Mouse (Mus musculus) MN1 (cell line): ENCODE results near the gene H2-Ke6.

ENCODE experiments used
- DNase-seq: peaks from one replicate; pipeline ENCODE4 v3.0.0-alpha.2; 2016; ENCODE audit warnings: low spot score

Gene H2-Ke6

GRCm38 (mm10) chr17:34027656-34028223, at the start of gene H2-Ke6:
Gene H2-Ke6 (minus strand): TSS chr17:34028060.
- DNase-seq, result peak; percentile 86

GRCm38 (mm10) chr17:34077549-34077948, 49.7 kb upstream of the H2-Ke6 start:
- DNase-seq, result peak; percentile 88

- DNase-seq, result peak; percentile 70
Measured at GRCm38 (mm10) chr17:34075271-34075670, 47.4 kb upstream of the H2-Ke6 start.

- DNase-seq, result no peak
Measured at GRCm38 (mm10) chr17:34072091-34072490, 44.2 kb upstream of the H2-Ke6 start.

GRCm38 (mm10) chr17:34068864-34069263, 41.0 kb upstream of the H2-Ke6 start:
- DNase-seq, result no peak

DNA sequence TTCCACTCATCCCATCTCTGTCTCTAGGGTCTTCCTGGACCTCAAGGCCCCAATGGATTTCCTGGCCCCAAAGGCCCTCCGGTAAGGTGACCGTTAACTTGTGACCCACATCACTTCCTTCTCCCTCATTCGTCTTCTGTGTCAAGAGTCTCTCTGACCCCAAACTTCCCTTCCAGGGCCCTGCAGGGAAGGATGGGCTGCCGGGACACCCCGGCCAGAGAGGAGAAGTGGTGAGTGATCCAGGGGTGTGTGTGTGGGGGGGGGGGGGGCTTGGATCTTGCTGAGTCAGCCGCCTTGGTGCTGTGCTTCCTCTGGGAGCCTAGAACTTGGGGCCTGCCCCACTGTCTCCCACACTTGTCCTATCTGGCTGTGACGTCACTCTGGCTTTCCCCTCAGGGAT, 29.4 kb upstream of the H2-Ke6 start:
- DNase-seq, result no peak

DNA sequence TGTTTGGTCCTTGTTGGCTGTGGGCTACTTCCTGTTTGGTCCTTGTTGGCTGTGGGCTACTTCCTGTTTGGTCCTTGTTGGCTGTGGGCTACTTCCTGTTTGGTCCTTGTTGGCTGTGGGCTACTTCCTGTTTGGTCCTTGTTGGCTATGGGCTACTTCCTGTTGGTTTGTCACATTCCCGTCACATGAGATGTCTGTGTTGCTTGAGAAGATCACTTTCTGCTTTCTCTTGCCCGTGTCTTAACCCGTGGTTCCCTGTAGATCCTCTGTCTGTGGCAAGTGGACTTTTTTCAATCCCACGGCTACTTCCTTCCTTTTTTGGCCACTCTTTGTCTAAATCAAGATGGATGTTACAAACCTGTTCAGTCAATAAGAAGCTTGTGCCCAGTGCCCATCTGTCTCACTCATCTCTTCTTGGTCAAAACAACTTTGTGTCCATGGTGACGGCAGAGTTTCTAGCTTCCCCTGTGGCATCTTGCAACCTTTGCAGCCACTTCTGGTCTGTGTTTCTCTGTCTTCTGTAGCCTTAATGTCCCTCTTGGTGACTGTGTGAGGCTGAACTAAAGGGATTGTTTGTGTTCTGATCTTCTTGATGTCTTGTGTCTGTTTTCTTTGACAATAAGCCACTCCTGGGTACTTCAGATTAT, 19.7 kb upstream of the H2-Ke6 start:
- no peak for DNase-seq

- DNase-seq, result no peak
Measured at GRCm38 (mm10) chr17:34045941-34046340, 18.1 kb upstream of the H2-Ke6 start.

DNA sequence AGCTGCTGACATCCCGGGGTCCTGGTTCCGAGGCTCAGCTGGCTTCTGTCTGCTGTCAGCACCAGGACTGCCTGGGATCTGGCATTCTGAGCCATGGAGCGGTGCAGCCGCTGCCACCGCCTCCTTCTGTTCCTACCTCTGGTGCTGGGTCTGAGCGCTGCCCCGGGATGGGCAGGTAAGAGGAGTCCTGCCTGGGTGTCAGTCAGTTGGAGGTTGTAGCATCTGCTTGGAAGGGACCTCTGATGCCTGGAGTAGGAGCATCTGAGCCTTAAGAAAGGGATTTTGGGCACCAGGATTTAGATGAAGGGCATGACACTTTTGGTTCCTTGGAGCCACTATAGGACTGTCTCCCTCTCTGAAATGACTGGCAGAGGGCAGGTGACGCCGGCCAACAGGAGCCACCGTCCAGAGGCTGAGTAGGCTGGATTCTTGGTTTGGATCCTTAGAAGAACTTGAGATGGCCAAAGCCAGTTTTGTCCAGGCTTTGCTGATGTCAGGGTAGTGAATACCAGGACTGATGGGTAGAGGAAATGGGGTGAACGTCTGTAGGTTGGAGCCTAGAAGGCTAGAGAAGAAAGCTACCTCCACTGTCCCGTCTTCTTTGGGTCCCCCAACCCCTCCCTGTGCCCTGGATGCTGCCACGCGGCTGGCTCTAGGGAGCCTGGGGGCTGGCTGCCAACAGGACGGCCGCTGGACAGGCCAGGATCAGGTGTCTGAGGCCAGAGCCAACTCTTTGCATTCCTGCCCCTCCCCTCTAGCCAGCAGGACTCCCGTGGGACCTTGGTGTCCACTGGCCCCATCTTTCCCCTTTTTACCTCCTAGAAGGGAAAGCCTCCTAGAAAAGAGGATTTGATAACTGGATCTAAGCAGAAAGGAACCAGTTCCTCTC, 11.9 kb upstream of the H2-Ke6 start:
- DNase-seq, result peak; percentile 82

GRCm38 (mm10) chr17:34038878-34039561, 11.2 kb upstream of the H2-Ke6 start, which contains the start of gene Col11a2:
Gene Col11a2 (plus strand): TSS chr17:34039437.
- no peak for DNase-seq

GRCm38 (mm10) chr17:34038440-34038839, 10.6 kb upstream of the H2-Ke6 start:
- DNase-seq, result no peak

DNA sequence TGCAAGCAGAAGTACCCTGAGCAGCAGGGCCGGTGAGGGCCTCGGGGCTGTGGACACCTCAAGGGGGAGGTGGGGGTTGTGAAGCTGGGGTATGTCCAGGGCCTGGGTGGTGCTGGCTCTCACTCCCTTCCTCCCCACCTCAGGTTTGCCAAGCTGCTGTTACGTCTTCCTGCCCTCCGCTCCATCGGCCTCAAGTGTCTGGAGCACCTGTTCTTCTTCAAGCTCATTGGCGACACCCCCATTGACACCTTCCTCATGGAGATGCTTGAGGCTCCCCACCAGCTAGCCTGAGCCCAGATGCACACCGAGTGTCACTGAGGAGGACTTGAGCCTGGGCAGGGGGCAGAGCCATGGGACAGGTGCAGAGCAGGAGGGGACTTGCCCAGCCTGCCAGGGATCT, 9.4 kb upstream of the H2-Ke6 start:
- DNase-seq, result no peak

DNA sequence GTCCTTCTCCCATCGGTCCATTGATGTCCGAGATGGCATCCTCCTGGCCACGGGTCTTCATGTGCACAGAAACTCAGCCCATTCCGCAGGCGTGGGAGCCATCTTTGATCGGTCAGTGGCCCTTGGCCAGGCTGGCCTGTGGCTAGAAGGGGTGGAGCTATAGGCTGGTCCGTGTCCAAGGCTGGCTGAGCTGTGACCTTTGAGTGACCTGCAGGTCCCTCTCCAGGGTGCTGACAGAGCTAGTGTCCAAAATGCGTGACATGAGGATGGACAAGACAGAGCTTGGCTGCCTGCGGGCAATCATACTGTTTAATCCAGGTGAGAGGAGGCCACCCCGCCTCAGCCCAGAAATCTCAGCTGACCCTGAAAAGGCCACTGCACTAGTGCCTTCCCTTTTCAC, 8.8 kb upstream of the H2-Ke6 start:
- DNase-seq, result no peak

GRCm38 (mm10) chr17:34035517-34035916, 7.7 kb upstream of the H2-Ke6 start:
- DNase-seq, result no peak

DNA sequence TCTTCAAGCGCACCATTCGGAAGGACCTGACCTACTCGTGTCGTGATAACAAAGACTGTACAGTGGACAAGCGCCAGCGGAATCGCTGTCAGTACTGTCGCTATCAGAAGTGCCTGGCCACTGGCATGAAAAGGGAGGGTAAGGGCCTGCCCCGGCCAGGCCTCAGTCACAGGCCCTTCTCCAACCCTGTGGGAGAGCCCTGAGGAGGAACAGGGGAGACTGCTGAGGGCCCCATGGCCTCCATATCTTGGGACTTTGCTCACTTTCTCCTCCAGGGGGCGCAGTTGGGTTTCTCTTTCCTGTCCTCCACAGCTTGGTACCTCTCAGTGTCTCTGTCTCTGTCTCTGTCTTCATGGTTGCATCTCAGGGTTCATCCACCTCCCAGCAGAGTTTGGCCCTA, 6.2 kb upstream of the H2-Ke6 start:
- peak; percentile 73 for DNase-seq

- no peak for DNase-seq
Measured at GRCm38 (mm10) chr17:34033441-34033840, 5.6 kb upstream of the H2-Ke6 start.

- DNase-seq, result no peak
Measured at GRCm38 (mm10) chr17:34032806-34033205, 4.9 kb upstream of the H2-Ke6 start.

GRCm38 (mm10) chr17:34032174-34032632, 4.3 kb upstream of the H2-Ke6 start:
- peak; percentile 84 for DNase-seq

DNA sequence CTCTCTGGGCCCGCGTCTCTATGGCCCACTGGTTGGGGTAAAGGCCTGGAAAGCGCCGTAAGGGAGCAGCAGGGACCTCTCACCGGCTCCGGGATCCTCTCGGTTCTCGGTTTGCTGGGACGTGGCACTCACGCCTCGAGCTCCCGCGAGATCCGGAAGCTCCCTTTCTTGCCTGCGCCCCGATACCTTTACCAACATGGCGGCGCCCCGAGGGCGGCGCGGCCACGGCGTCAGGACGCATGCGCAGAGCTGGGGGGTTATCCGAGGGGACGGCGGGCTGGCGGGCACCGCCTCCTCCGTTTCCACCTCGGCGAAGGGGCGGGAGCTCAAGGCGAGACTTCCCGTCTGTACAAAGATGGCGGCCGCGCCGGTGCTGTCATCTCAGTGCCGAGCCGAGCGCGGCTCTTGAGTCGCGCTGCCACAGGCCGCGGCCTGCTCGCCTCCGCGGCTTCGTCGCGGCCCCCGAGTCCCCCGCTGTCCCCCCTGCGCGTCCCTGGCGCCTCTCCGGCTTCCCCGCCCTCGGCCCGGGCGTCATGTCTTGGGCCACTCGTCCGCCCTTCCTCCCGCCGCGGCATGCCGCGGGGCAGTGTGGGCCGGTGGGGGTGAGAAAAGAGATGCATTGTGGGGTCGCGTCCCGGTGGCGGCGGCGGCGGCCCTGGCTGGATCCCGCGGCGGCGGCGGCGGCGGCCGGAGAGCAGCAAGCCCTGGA, 3.8 kb upstream of the H2-Ke6 start, which contains the start of the genes Slc39a7 and Rxrb:
Gene Slc39a7, minus strand, starts transcription at position 218 of the 709 bp plus-strand sequence.
Gene Rxrb, plus strand, starts transcription at position 348 of the 709 bp plus-strand sequence.
- peak; percentile 99 for DNase-seq

DNA sequence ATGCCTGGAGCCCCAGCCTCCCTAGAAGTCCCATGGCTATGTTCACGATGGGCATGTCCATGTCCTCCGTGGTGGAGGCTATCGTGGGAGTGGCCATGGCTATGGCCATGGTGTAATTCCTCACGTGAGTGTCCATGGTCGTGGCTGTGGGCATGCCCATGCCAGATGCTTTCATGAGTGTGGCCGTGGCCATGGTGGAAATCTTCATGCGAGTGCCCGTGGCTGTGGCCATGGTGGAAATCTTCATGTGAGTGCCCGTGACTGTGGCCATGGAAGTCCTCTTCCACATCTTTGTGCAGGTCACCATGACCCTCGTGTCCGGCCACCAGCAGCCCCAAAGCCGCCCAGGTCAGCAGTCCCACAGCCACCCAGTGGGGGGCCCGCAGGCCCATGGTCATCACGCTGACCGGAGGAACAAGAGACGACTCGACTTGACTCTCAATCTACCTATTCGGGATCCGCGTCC, 3.0 kb upstream of the H2-Ke6 start:
- peak; percentile 68 for DNase-seq

DNA sequence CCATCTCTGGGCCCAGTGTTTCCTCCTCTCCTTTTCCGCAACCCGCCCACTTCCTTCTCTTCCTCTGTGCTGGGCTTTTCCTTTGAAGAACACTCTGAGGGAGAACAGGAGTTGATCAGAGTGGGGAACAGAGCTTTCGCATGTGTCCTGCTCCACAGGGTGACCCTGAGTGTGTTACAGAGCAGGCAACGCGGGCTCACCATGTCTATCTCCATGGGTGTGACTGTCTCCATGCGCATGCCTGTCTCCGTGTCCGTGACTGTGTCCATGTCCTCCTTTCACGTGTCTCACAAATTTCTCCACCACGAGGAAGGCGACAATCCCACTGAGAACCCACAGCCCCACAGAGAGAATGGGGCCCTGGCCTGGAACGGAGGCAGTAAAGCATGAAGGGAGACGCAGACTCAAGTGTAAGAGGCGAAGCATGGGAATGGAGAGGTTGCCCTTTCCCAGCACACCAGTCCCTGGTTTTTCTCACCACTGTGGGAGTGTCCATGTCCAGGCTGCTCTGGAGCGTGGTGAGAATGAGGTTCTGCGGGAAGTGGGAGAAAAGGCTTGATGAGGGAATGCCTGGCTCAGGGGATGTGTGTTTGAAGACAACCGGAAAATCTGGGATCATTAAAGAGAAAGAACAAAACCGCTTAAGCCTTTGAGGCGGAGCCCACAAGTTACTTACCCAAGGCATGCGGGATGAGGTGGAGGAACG, 2.2 kb upstream of the H2-Ke6 start:
- DNase-seq, result peak; percentile 74
